Mouse (Mus musculus) bone marrow macrophage, adult 2 months (primary cell): ENCODE data around the gene C1ql1.

Source experiments
- CTCF ChIP-seq: IDR thresholded peaks from 2 replicates; pipeline ENCODE4 v1.5.1; 2012; ENCODE audit warnings: low read depth, mild to moderate bottlenecking, low read length, moderate library complexity
- POLR2A ChIP-seq: IDR thresholded peaks from 2 replicates; pipeline ENCODE4 v1.6.1; 2012; ENCODE audit warnings: mild to moderate bottlenecking, low read depth, low read length, borderline replicate concordance

- TF ChIP-seq POLR2A: no peak
- TF ChIP-seq CTCF: no peak
Measured at GRCm38 (mm10) chr11:102894716-102895115, 51.8 kb downstream of the C1ql1 start.
